Mouse (Mus musculus): ENCODE measurements at regions not wholly inside any gene's neighbourhood (a gene's known extent, or its start where the extent isn't known, plus 50 kb on each side); places are given as distances from the start of the nearest gene placed in this dataset.

GRCm38 (mm10) chr15:40259433-40259832 is 125.3 kb downstream of the 9330182O14Rik start:
- Histone ChIP-seq H3K27ac (ENCODE audit: control insufficient read depth, low read depth, low read length) (no peak overlapping the region), H3K36me3 (ENCODE audit: control insufficient read depth in 1 of 2, insufficient read depth in 2 of 2, low read length in 2 of 2) (no peaks in the 10 kb centered on the region), H3K79me2 (ENCODE audit: control insufficient read depth, insufficient read depth, low read length, poor library complexity) (no peaks in the 10 kb centered on the region), H3K9me3 (replicated peaks; ENCODE audit: insufficient read depth, low read length) (no peaks in the 10 kb centered on the region), H3K27me3 (ENCODE audit: control insufficient read depth in 1 of 2, insufficient read depth in 2 of 2, low read length in 2 of 2) (no peaks in the 10 kb centered on the region; a peak in 1 of 4 replicates), H3K9ac (ENCODE audit: control insufficient read depth, low read depth, low read length, poor library complexity, severe bottlenecking) (no peak overlapping the region), H3K4me1 (ENCODE audit: control insufficient read depth in 1 of 2, insufficient read depth in 2 of 2, low read length in 2 of 2) (no peaks in the 10 kb centered on the region), H3K4me3 (ENCODE audit: control insufficient read depth in 1 of 2, insufficient read depth in 1 of 2, low read depth in 2 of 2, low read length in 2 of 2) (no peak overlapping the region)
- TF ChIP-seq MXI1 (IDR thresholded peaks at IDR 0.05; ENCODE audit: low read depth, low read length) (no peak), MAZ (IDR thresholded peaks at IDR 0.05; ENCODE audit: low read depth, low read length) (no peak), CTCF (IDR thresholded peaks at IDR 0.05 in 2 of 3, conservative IDR thresholded peaks at IDR 0.05 in 1 of 3; ENCODE audit: control insufficient read depth in 1 of 3, insufficient read depth in 1 of 3, low read depth in 2 of 3, low read length in 3 of 3, poor library complexity in 1 of 3, severe bottlenecking in 1 of 3) (no peak), CHD2 (IDR thresholded peaks at IDR 0.05; ENCODE audit: low read length) (no peak), USF1 (IDR thresholded peaks at IDR 0.05; ENCODE audit: low read depth, low read length) (no peak), NELFE (IDR thresholded peaks at IDR 0.05; ENCODE audit: low read depth, low read length) (no peak), MEF2A (IDR thresholded peaks at IDR 0.05; ENCODE audit: extremely low read depth, insufficient replicate concordance, low read depth, low read length, poor library complexity, severe bottlenecking) (no peak)
- DNase-seq (ENCODE audit: low read depth, low spot score), result no peak

DNA sequence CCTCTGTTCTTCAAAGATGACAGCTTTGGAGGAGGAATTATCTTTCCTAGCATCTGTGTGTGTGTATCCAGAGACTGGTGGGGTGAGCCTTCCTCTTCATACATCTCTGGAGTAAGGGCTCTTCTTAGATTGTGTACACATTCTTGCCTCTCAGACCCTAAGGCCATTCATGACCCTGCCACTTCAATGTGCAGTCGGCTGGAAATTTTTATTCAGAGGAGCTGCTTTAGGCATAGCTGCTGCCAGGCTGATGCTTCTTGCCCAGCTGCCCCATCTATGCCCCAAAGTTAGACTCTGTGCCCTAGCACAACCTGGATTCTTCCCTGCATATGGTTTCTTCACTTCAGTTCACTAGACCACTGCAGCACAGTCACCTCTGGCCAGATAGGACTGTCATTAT is 144.9 kb downstream of the 9330182O14Rik start:
- no peaks in the 10 kb centered on the region for H3K9me3 ChIP-seq (replicated peaks; ENCODE audit: insufficient read depth, low read length)
- no peaks in the 10 kb centered on the region for H3K27me3 ChIP-seq (ENCODE audit: control insufficient read depth in 1 of 2, insufficient read depth in 2 of 2, low read length in 2 of 2)
- H3K4me1 ChIP-seq (ENCODE audit: control insufficient read depth in 1 of 2, insufficient read depth in 2 of 2, low read length in 2 of 2), result no peaks in the 10 kb centered on the region
- H3K9ac ChIP-seq (ENCODE audit: control insufficient read depth, low read depth, low read length, poor library complexity, severe bottlenecking), result no peak overlapping the region
- no peak overlapping the region for H3K27ac ChIP-seq (ENCODE audit: control insufficient read depth, low read depth, low read length)
- no peaks in the 10 kb centered on the region for H3K36me3 ChIP-seq (ENCODE audit: control insufficient read depth in 1 of 2, insufficient read depth in 2 of 2, low read length in 2 of 2)
- no peak for DNase-seq (ENCODE audit: low read depth, low spot score)
- no peak overlapping the region for H3K4me3 ChIP-seq (ENCODE audit: control insufficient read depth in 1 of 2, insufficient read depth in 1 of 2, low read depth in 2 of 2, low read length in 2 of 2)
- no peaks in the 10 kb centered on the region for H3K79me2 ChIP-seq (ENCODE audit: control insufficient read depth, insufficient read depth, low read length, poor library complexity)
- TF ChIP-seq POLR2AphosphoS2 (IDR thresholded peaks at IDR 0.05; ENCODE audit: low read length), result no peak
- no peak for TF ChIP-seq ZKSCAN1 (IDR thresholded peaks at IDR 0.05; ENCODE audit: low read depth, low read length)
- TF ChIP-seq MYB (IDR thresholded peaks at IDR 0.05; ENCODE audit: low read depth, low read length), result no peak
- TF ChIP-seq ETS1 (IDR thresholded peaks at IDR 0.05; ENCODE audit: low read depth, low read length), result no peak

DNA sequence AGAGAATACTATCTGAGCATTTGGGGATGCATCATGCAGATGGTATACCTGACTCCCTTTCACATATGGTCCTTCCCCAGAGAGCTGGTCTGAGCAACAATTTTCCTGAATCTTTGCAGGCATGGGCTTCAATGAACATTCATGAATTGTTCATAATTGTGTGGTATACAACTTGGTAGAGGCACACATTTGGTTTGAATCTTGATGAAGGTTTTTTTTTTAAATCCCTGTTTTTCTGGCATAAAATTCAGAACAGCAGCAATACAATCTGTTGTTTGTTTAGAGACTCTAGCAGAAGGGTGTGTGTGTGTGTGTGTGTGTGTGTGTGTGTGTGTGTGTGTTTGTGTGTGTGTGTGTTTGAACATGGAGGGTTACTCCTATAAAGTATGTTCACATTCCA is 146.4 kb downstream of the 9330182O14Rik start:
- DNase-seq (ENCODE audit: low read depth, low spot score), result no peak
- Histone ChIP-seq H3K27me3 (ENCODE audit: control insufficient read depth in 1 of 2, insufficient read depth in 2 of 2, low read length in 2 of 2) (no peaks in the 10 kb centered on the region), H3K79me2 (ENCODE audit: control insufficient read depth, insufficient read depth, low read length, poor library complexity) (no peaks in the 10 kb centered on the region), H3K4me3 (ENCODE audit: control insufficient read depth in 1 of 2, insufficient read depth in 1 of 2, low read depth in 2 of 2, low read length in 2 of 2) (no peak overlapping the region), H3K4me1 (ENCODE audit: control insufficient read depth in 1 of 2, insufficient read depth in 2 of 2, low read length in 2 of 2) (no peaks in the 10 kb centered on the region), H3K9ac (ENCODE audit: control insufficient read depth, low read depth, low read length, poor library complexity, severe bottlenecking) (no peak overlapping the region), H3K36me3 (ENCODE audit: control insufficient read depth in 1 of 2, insufficient read depth in 2 of 2, low read length in 2 of 2) (no peaks in the 10 kb centered on the region), H3K9me3 (replicated peaks; ENCODE audit: insufficient read depth, low read length) (no peaks in the 10 kb centered on the region), H3K27ac (ENCODE audit: control insufficient read depth, low read depth, low read length) (no peak overlapping the region)
- no peak for TF ChIP-seq MYC (IDR thresholded peaks at IDR 0.05; ENCODE audit: low read depth, low read length)
- TF ChIP-seq ZKSCAN1 (IDR thresholded peaks at IDR 0.05; ENCODE audit: low read depth, low read length), result no peak
- TF ChIP-seq JUND (IDR thresholded peaks at IDR 0.05; ENCODE audit: low read depth, low read length), result no peak

Data from MEL (cell line).